Mouse (Mus musculus) CD8-positive naive resting alpha-beta T cell, adult 2 months (primary cell): ENCODE measurements at regions not wholly inside any gene's neighbourhood (a gene's known extent, or its start where the extent isn't known, plus 50 kb on each side); places are given as distances from the start of the nearest gene placed in this dataset.

Experiments
- DNase-seq, 2 experiments: peaks; one replicate each; pipeline ENCODE4 v3.0.0; 2022; ENCODE audit warnings: low read depth in 2 of 2, low spot score in 2 of 2

- DNase-seq = no peak
Observed at GRCm38 (mm10) chr2:48220771-48221170, 593.1 kb upstream of the Acvr2a start.

GRCm38 (mm10) chr2:48223084-48223799, 590.7 kb upstream of the Acvr2a start:
- no peak for DNase-seq

GRCm38 (mm10) chr2:48250174-48250573, 563.7 kb upstream of the Acvr2a start:
- DNase-seq = no peak

- DNase-seq = no peak
Observed at GRCm38 (mm10) chr2:48260299-48260698, 553.6 kb upstream of the Acvr2a start.
